Mouse (Mus musculus) E14TG2a.4 (cell line): ENCODE results near the gene Lrsam1.

Experiments used
- CTCF ChIP-seq: conservative IDR thresholded peaks from 2 replicates; pipeline ENCODE4 v1.5.1; 2014; ENCODE audit warnings: low read length
- NANOG ChIP-seq: IDR thresholded peaks from 2 replicates; pipeline ENCODE4 v1.6.1; 2014; ENCODE audit warnings: borderline replicate concordance, low read length, mixed read lengths

- no peak for TF ChIP-seq CTCF
- TF ChIP-seq NANOG = no peak
These were observed 71.1 kb downstream of the Lrsam1 start for GRCm38 (mm10) chr2:32890280-32890679.
